Mouse (Mus musculus) G1E (cell line): Measurements from ENCODE around the gene Prmt8.

ENCODE experiments used
- CTCF ChIP-seq: IDR thresholded peaks from 2 replicates; pipeline ENCODE4 v1.5.1; 2012; ENCODE audit warnings: low read depth, low read length, inconsistent platforms, mixed read lengths
- GATA1 ChIP-seq: IDR thresholded peaks from 2 replicates; pipeline ENCODE4 v1.6.1; 2012; ENCODE audit warnings: borderline replicate concordance, low read length, inconsistent platforms, mixed read lengths
- GATA2 ChIP-seq: IDR thresholded peaks from 2 replicates; pipeline ENCODE4 v1.6.1; 2012; ENCODE audit warnings: low read depth, low read length, inconsistent platforms, borderline replicate concordance

DNA sequence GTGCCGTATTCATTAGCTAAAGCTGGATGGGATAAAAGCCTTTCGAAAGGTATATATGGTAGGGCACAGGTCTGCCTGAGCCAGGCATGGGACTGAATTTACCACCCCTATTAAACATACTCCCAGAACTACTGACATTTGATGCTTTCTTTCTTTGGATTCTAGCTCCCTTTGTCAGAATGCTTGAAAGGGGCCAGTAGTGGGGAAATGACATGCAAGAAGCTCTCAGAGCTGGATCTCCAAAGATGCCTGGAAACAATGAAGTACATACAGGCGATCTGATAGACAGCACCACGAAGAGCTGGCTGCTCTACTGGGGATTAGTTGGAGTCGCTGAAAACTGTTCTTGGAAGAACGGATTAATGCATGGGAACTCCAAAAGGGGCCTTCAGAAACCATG lies 16.0 kb downstream of the Prmt8 start:
- no peak for TF ChIP-seq CTCF
- TF ChIP-seq GATA2: no peak
- no peak for TF ChIP-seq GATA1
